Mouse (Mus musculus) liver, embryonic 14.5 days (tissue): ENCODE data around the gene Palld.

ENCODE experiments used
- CTCF ChIP-seq: IDR thresholded peaks from 2 replicates; pipeline ENCODE4 v1.5.1; 2016; ENCODE audit warnings: antibody characterized with exemption, low read depth, control low read depth
- EP300 ChIP-seq: IDR thresholded peaks from 2 replicates; pipeline ENCODE4 v1.6.1; 2016; ENCODE audit warnings: antibody characterized with exemption, low read depth

DNA sequence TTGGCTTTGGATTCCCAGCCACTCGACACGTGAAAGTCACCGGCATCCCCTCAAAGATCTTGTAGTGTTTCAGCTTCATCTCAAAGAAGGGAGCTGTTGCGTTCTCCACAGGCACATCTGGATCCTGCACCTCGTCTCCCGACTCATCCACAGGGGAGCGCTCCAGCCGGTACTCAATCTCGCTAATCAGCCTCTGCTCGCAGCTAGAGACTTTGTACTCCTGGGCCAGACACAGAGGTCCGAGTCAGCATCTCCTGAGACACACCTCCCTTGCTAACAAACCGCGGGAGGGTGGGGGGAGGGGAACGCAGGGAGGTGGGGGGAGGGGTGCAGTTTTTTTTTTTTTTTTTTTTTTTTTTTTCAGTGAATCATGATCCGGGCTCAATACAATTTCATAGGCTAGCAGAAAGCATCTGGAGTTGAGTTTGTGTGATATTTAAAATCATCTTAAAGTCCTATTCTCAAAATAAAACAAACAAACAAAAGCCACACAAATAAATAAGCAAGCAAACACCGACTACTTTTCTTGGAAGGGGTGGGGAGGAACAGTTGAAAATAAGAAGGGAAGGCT, 369.0 kb downstream of the Palld start:
- TF ChIP-seq CTCF (no peak), EP300 (no peak)
